Mouse (Mus musculus) forebrain, embryonic 14.5 days (tissue): ENCODE results near the gene Pgghg. TPM values are rescaled to one million over a fixed set of nuclear protein-coding genes. Genes with fewer than 3 reads are reported as not detected.

ENCODE experiments used
- ATAC-seq: fragments of 200-750 bp; cut with Nextera tagmentation; 2 replicates; pipeline ENCODE4 v1.8.0; 2017; ENCODE audit warnings: mild to moderate bottlenecking, moderate library complexity
- DNase-seq: peaks from one replicate; pipeline ENCODE4 v3.0.0-alpha.2; 2015; ENCODE audit warnings: low spot score
- H3K27ac ChIP-seq: fragments of 300-500 bp; sonication (generic); 2 replicates; pipeline ENCODE4 v1.5.1; 2014; ENCODE audit warnings: low read depth, mild to moderate bottlenecking, control low read depth, low read length, moderate library complexity
- H3K27me3 ChIP-seq: fragments of 300-500 bp; sonication (generic); replicated peaks from 2 replicates; pipeline ENCODE4 v1.6.1; 2014; ENCODE audit warnings: low read length, control low read depth, mixed read lengths; ENCODE audit not compliant: control insufficient read depth, insufficient read depth
- H3K36me3 ChIP-seq: fragments of 300-500 bp; sonication (generic); 2 replicates; pipeline ENCODE4 v1.6.1; 2014; ENCODE audit warnings: low read length, control low read depth; ENCODE audit not compliant: control insufficient read depth, insufficient read depth
- H3K4me1 ChIP-seq: fragments of 300-500 bp; sonication (generic); 2 replicates; pipeline ENCODE4 v1.6.1; 2014; ENCODE audit warnings: antibody characterized with exemption, low read length, control low read depth; ENCODE audit not compliant: control insufficient read depth, insufficient read depth
- H3K4me2 ChIP-seq: fragments of 300-500 bp; sonication (generic); 2 replicates; pipeline ENCODE4 v1.6.1; 2014; ENCODE audit warnings: mild to moderate bottlenecking, control low read depth, low read length
- H3K4me3 ChIP-seq: fragments of 300-500 bp; sonication (generic); 2 replicates; pipeline ENCODE4 v1.5.1; 2014; ENCODE audit warnings: low read depth, low read length, control low read depth
- H3K9ac ChIP-seq: fragments of 300-500 bp; sonication (generic); 2 replicates; pipeline ENCODE4 v1.6.1; 2014; ENCODE audit warnings: mild to moderate bottlenecking, low read length, control low read depth, moderate library complexity
- H3K9me3 ChIP-seq: fragments of 300-500 bp; sonication (generic); replicated peaks from 2 replicates; pipeline ENCODE4 v1.6.1; 2016; ENCODE audit warnings: low read length, control low read depth, mixed read lengths; ENCODE audit not compliant: control insufficient read depth
- WGBS: fragments of 180-500 bp; shearing (Covaris S2); extraction: QIAGEN DNeasy Blood & Tissue Kit; methylation state at CpG from one replicate; pipeline ENCODE4 v1.1.7; 2014; 5-methylcytosine and 5-hydroxymethylcytosine counted together
- polyA plus RNA-seq: library from polyadenylated mRNA; unstranded; fragments of >200 nt; fragmentation: Nextera tagmentation; extraction: Ambion mirVana; gene quantifications from 2 replicates; pipeline ENCODE4 v1.2.1, GENCODE M21; 2014

The Pgghg gene
- polyA plus RNA-seq, 1 experiment from 2014 or later, result 8.8 TPM

- H3K36me3 ChIP-seq, result no peaks in the 10 kb centered on the region
- no peak within 1 kb of the TSS for H3K4me3 ChIP-seq
- no peak within 1 kb of the TSS for H3K27ac ChIP-seq
- no peak for ATAC-seq
- no peak within 1 kb of the TSS for H3K9ac ChIP-seq
- H3K4me2 ChIP-seq, result no peak within 1 kb of the TSS
- 70% methylated on average over 16 of the region's 16 CpGs for WGBS
- H3K9me3 ChIP-seq, result no peaks in the 10 kb centered on the region
- no peak for DNase-seq
- peaks cover 3% of the 10 kb centered on the region; the same call in 1 of the 2 replicates for H3K4me1 ChIP-seq
- no peaks in the 10 kb centered on the region for H3K27me3 ChIP-seq
These were observed 8.8 kb downstream of the Pgghg start, which contains the start of gene Ifitm5 for GRCm38 (mm10) chr7:140949824-140950530. TSS of gene Ifitm5 (minus strand) at chr7:140950291.

GRCm38 (mm10) chr7:140951051-140951450 is 9.9 kb downstream of the Pgghg start:
- Histone ChIP-seq H3K4me2 (no peak overlapping the region), H3K27ac (no peak overlapping the region), H3K9ac (no peak overlapping the region), H3K4me1 (peaks cover 7% of the 10 kb centered on the region; the same call in 1 of the 2 replicates), H3K36me3 (no peaks in the 10 kb centered on the region), H3K27me3 (no peaks in the 10 kb centered on the region), H3K4me3 (no peak overlapping the region), H3K9me3 (no peaks in the 10 kb centered on the region)
- WGBS, result 67% methylated on average over 8 of the region's 8 CpGs
- ATAC-seq (no peak), DNase-seq (no peak)

DNA sequence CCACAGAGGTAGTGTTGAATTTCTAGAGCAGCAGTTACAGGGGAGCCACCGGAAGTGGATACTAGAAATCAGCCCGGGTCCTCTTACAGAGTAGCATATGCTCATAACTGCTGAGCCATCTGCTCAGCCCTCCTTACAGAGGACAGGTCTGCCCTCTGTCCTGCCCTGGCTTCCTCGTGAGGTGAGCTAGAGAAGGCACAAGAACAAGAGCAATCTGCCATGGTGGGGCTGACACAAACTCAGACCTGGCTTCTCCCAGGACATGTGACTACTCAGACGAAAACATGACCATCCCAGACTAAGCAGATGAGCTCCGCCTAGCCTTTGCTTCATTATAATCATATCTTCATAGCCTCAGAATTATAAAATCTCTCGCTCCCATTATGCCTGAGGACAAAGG is 10.6 kb downstream of the Pgghg start:
- H3K27me3 ChIP-seq, result no peaks in the 10 kb centered on the region
- 81% methylated on average over 6 of the region's 6 CpGs for WGBS
- ATAC-seq, result no peak
- no peak overlapping the region for H3K4me2 ChIP-seq
- no peak overlapping the region for H3K27ac ChIP-seq
- no peak overlapping the region for H3K9ac ChIP-seq
- peaks cover 7% of the 10 kb centered on the region; the same call in 1 of the 2 replicates for H3K4me1 ChIP-seq
- H3K36me3 ChIP-seq, result no peaks in the 10 kb centered on the region
- H3K4me3 ChIP-seq, result no peak overlapping the region
- H3K9me3 ChIP-seq, result no peaks in the 10 kb centered on the region
- DNase-seq, result no peak

DNA sequence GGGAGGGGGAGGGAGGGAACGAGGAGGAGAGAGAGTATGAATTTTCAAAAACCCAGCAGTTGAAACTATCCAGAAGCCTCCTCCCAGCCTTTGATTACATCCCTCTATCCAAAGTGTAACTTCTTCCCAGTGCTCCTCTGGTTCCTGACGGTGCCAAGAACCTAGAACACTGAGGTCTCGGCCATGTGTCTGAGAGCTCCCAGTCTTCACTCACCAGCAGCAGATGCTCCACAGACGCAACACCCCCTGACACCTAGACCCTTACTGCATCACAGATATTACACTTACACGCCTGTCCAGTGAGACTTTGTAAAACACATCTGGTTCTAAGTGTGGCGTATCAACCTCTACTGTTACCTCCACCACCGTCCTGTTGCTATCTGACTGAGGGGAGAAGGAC is 11.2 kb downstream of the Pgghg start:
- no peak overlapping the region for H3K4me2 ChIP-seq
- ATAC-seq (no peak), DNase-seq (no peak)
- WGBS, result 86% methylated on average over 7 of the region's 7 CpGs
- H3K4me3 ChIP-seq, result no peak overlapping the region
- no peaks in the 10 kb centered on the region for H3K9me3 ChIP-seq
- H3K4me1 ChIP-seq, result peaks cover 7% of the 10 kb centered on the region; the same call in 1 of the 2 replicates
- no peaks in the 10 kb centered on the region for H3K36me3 ChIP-seq
- no peak overlapping the region for H3K27ac ChIP-seq
- no peaks in the 10 kb centered on the region for H3K27me3 ChIP-seq
- H3K9ac ChIP-seq, result no peak overlapping the region

- no peak overlapping the region for H3K4me3 ChIP-seq
- H3K27ac ChIP-seq, result no peak overlapping the region
- peaks cover 7% of the 10 kb centered on the region; the same call in 1 of the 2 replicates for H3K4me1 ChIP-seq
- H3K27me3 ChIP-seq, result no peaks in the 10 kb centered on the region
- H3K36me3 ChIP-seq, result no peaks in the 10 kb centered on the region
- no peak overlapping the region for H3K9ac ChIP-seq
- DNase-seq (no peak), ATAC-seq (no peak)
- no peak overlapping the region for H3K4me2 ChIP-seq
- WGBS, result 87% methylated on average over 11 of the region's 11 CpGs
- no peaks in the 10 kb centered on the region for H3K9me3 ChIP-seq
These were observed 11.9 kb downstream of the Pgghg start for GRCm38 (mm10) chr7:140953133-140953532.

DNA sequence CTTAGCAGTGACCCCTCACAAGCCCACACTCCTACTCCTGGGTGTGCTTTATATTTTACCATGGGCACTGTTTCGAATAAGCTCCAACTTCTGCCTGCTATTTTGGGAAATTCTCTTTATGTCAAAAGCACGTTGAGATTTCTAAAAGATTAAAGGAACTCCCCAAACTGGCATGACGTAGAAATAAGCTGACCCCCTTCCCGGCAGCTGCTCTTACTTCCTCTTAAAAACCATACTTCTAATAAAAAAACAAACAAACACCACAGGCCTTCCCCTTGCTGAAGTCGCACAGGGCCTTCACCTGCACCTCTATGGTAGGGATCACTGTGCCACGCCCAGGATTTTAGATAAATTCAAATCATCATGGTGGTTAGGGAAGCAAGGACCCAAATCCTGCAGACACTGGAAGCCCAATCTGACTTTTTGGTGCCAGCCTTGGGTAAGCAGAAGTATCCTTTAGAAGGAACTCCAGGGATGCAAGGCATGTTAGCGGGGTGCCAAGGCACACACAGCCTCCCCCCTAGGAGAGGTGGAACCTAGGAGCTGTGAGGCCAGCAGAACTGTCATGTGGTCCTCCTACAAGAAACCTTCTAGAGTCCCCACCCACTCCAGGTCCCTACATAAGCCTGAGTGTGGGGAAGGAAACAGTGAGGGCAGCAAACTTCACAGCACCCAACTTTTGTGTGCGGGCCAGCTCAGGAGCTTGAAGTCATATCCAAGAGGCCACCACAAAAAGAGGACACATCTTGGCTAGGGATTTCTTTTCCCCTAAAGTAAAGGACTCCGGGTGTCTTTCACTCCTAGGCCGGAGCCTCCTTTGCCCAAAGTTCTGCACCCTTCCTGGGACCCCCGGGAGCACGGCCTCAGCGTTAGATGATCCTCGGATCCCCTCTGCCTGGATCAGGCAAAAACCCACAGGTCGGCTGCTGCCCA is 12.9 kb downstream of the Pgghg start:
- Histone ChIP-seq H3K4me3 (0 out of 2 replicates have a peak overlapping the region, but pooled peaks have one; percentile 11), H3K9me3 (no peaks in the 10 kb centered on the region), H3K27me3 (no peaks in the 10 kb centered on the region), H3K4me2 (peak overlapping the region; percentile 49), H3K4me1 (peaks cover 8% of the 10 kb centered on the region; the same call in 1 of the 2 replicates), H3K36me3 (no peaks in the 10 kb centered on the region), H3K9ac (no peak overlapping the region; the same call in 1 of the 2 replicates), H3K27ac (no peak overlapping the region)
- WGBS, result 71% methylated on average over 15 of the region's 15 CpGs
- no peak for DNase-seq
- ATAC-seq, result no peak

DNA sequence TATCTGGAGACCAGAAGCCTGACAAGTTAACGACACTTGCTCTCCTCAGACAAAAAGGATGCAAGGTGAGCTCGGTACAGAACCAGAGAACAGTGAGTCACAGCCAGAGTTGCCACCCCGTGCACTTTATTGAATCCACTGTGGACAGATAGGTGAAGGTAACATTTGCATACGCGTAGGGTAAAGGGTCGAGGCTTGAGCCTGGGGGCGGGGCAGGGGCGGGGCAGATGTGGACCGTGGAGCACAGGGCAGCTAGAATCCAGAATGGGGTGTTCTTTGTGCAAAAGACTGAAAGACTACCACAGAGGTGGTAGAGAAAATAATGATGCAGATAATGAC is 13.5 kb downstream of the Pgghg start:
- no peak for ATAC-seq

DNA sequence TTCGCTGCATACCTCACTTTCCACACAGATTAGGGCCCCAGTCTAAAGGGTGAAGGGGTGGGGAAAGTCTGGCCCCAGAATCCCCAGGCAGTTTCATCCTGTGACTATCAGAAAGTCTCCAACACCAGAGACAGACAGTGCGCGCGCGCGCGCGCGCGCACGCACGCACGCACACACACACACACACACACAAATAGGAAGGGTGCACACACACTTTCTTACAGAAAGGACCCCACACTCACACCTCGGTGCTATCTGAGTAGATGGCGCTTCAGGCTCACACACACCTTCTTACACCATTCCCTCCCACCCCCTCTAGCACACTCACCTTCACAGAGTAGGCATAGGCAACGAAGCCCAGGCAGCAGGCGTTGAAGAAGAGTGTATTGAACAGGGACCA is 14.2 kb downstream of the Pgghg start:
- no peak overlapping the region for H3K27ac ChIP-seq
- H3K36me3 ChIP-seq, result no peaks in the 10 kb centered on the region
- 17% methylated on average over 17 of the region's 17 CpGs for WGBS
- H3K27me3 ChIP-seq, result no peaks in the 10 kb centered on the region
- ATAC-seq (peak; percentile 55; the same call in 1 of the 2 replicates), DNase-seq (peak; percentile 33)
- H3K9me3 ChIP-seq, result no peaks in the 10 kb centered on the region
- H3K4me3 ChIP-seq, result peak overlapping the region; percentile 25
- H3K9ac ChIP-seq, result peak overlapping the region; percentile 43; the same call in 1 of the 2 replicates
- H3K4me1 ChIP-seq, result peaks cover 12% of the 10 kb centered on the region; the same call in 1 of the 2 replicates
- peak overlapping the region; percentile 49 for H3K4me2 ChIP-seq

More for the DNA sequence above, 13.5 kb downstream of the Pgghg start:
- H3K9ac ChIP-seq, result peak overlapping the region; percentile 43; the same call in 1 of the 2 replicates
- no peak overlapping the region for H3K27ac ChIP-seq
- no peaks in the 10 kb centered on the region for H3K27me3 ChIP-seq
- H3K4me1 ChIP-seq, result peaks cover 12% of the 10 kb centered on the region; the same call in 1 of the 2 replicates
- no peaks in the 10 kb centered on the region for H3K9me3 ChIP-seq
- peak overlapping the region; percentile 11; the same call in 1 of the 2 replicates for H3K4me3 ChIP-seq
- WGBS, result 12% methylated on average over 9 of the region's 9 CpGs
- peak overlapping the region; percentile 49 for H3K4me2 ChIP-seq
- DNase-seq, result no peak
- H3K36me3 ChIP-seq, result no peaks in the 10 kb centered on the region
